Mouse (Mus musculus) G1E (cell line): ENCODE measurements around the gene Anp32b. TPM values are rescaled to one million over a fixed set of nuclear protein-coding genes. Genes with fewer than 3 reads are reported as not detected.
A peak's percentile ranks its signal among the peaks of the same experiment; 100 is the strongest.

Experiments used
- ATAC-seq: 2 replicates; pipeline ENCODE4 v1.8.0; 2016; ENCODE audit warnings: mild to moderate bottlenecking; ENCODE audit not compliant: insufficient number of reproducible peaks, poor library complexity, low FRiP score, severe bottlenecking; ENCODE audit errors: extremely low read depth
- DNase-seq: peaks from one replicate; pipeline ENCODE4 v3.0.0; 2012; ENCODE audit warnings: low spot score
- H3K27me3 ChIP-seq: 2 replicates; pipeline ENCODE4 v1.6.1; 2012; ENCODE audit warnings: mild to moderate bottlenecking, low read length, inconsistent platforms; ENCODE audit not compliant: insufficient read depth
- H3K36me3 ChIP-seq: replicated peaks from 2 replicates; pipeline ENCODE3; 2012; ENCODE audit warnings: mild to moderate bottlenecking, inconsistent platforms
- H3K4me1 ChIP-seq: 2 replicates; pipeline ENCODE4 v1.6.1; 2012; ENCODE audit warnings: low read depth, low read length, inconsistent platforms, mixed read lengths; ENCODE audit not compliant: insufficient read depth
- H3K4me3 ChIP-seq: 2 replicates; pipeline ENCODE4 v1.5.1; 2012; ENCODE audit warnings: low read depth, mild to moderate bottlenecking, inconsistent platforms, low read length, moderate library complexity, mixed read lengths
- H3K9me3 ChIP-seq: replicated peaks from 2 replicates; pipeline ENCODE4 v1.6.1; 2012; ENCODE audit warnings: inconsistent platforms
- CTCF ChIP-seq: IDR thresholded peaks from 2 replicates; pipeline ENCODE4 v1.5.1; 2012; ENCODE audit warnings: low read depth, low read length, inconsistent platforms, mixed read lengths
- GATA1 ChIP-seq: IDR thresholded peaks from 2 replicates; pipeline ENCODE4 v1.6.1; 2012; ENCODE audit warnings: borderline replicate concordance, low read length, inconsistent platforms, mixed read lengths
- GATA2 ChIP-seq: IDR thresholded peaks from 2 replicates; pipeline ENCODE4 v1.6.1; 2012; ENCODE audit warnings: low read depth, low read length, inconsistent platforms, borderline replicate concordance
- POLR2AphosphoS5 ChIP-seq: IDR thresholded peaks from 2 replicates; pipeline ENCODE4 v1.6.1; 2012; ENCODE audit warnings: low read depth, low read length, inconsistent platforms; ENCODE audit not compliant: insufficient replicate concordance
- TAL1 ChIP-seq: conservative IDR thresholded peaks from 2 replicates; pipeline ENCODE4 v1.6.1; 2012; ENCODE audit warnings: low read depth, low read length, inconsistent platforms, mixed read lengths
- polyA plus RNA-seq: library from polyadenylated mRNA; stranded (reverse); fragments of >175 nt; gene quantifications from 2 replicates; pipeline ENCODE4 v1.2.3, GENCODE M21; 2012
- total RNA-seq, 2 experiments: library from RNA; stranded (forward) in 1 of 2; stranded (reverse) in 1 of 2; fragments of 200-1000 nt in 1 of 2; fragments of >200 nt in 1 of 2; fragmentation: Nextera tagmentation in 1 of 2; gene quantifications; 2 replicates each; pipeline ENCODE4 v1.2.3; 2014 to 2017

The Anp32b gene
- total and polyA plus RNA-seq, 3 experiments, result 40.8 to 900 (median 728) TPM

- TF ChIP-seq CTCF (no peak), GATA2 (no peak), POLR2AphosphoS5 (no peak), TAL1 (no peak), GATA1 (no peak)
- ATAC-seq, result no peak
- no peaks in the 10 kb centered on the region for H3K27me3 ChIP-seq
- peaks cover 33% of the 10 kb centered on the region for H3K36me3 ChIP-seq
- peak; percentile 52 for DNase-seq
- peaks cover 76% of the 10 kb centered on the region for H3K4me1 ChIP-seq
- H3K9me3 ChIP-seq, result no peaks in the 10 kb centered on the region
- peak overlapping the region; percentile 81 for H3K4me3 ChIP-seq
Observed at GRCm38 (mm10) chr4:46451758-46452480, 1.2 kb downstream of the Anp32b start.

- Histone ChIP-seq H3K4me1 (peaks cover 76% of the 10 kb centered on the region), H3K27me3 (no peaks in the 10 kb centered on the region), H3K4me3 (peak overlapping the region; percentile 81), H3K9me3 (no peaks in the 10 kb centered on the region), H3K36me3 (peaks cover 39% of the 10 kb centered on the region)
- TF ChIP-seq TAL1 (no peak), GATA2 (no peak), POLR2AphosphoS5 (no peak), GATA1 (no peak), CTCF (no peak)
- DNase-seq (peak; percentile 63), ATAC-seq (peak; percentile 29)
Observed at GRCm38 (mm10) chr4:46452481-46452850, 1.8 kb downstream of the Anp32b start.

- H3K4me3 ChIP-seq, result peak overlapping the region; percentile 81
- TF ChIP-seq GATA1 (no peak), GATA2 (no peak), CTCF (no peak), POLR2AphosphoS5 (no peak), TAL1 (no peak)
- H3K36me3 ChIP-seq, result peaks cover 45% of the 10 kb centered on the region
- no peak for DNase-seq
- no peaks in the 10 kb centered on the region for H3K9me3 ChIP-seq
- peaks cover 76% of the 10 kb centered on the region for H3K4me1 ChIP-seq
- ATAC-seq, result no peak
- no peaks in the 10 kb centered on the region for H3K27me3 ChIP-seq
Observed at GRCm38 (mm10) chr4:46452855-46453719, 2.4 kb downstream of the Anp32b start.

GRCm38 (mm10) chr4:46454097-46454864 is 3.6 kb downstream of the Anp32b start:
- Histone ChIP-seq H3K4me3 (peak overlapping the region; percentile 81; the same call in 1 of the 2 replicates), H3K9me3 (no peaks in the 10 kb centered on the region), H3K36me3 (peaks cover 55% of the 10 kb centered on the region), H3K27me3 (no peaks in the 10 kb centered on the region), H3K4me1 (peaks cover 72% of the 10 kb centered on the region)
- DNase-seq (no peak), ATAC-seq (0 out of 2 replicates have a peak, but pooled peaks have one; percentile 11)
- TF ChIP-seq GATA1 (no peak), TAL1 (no peak), GATA2 (no peak), CTCF (no peak), POLR2AphosphoS5 (no peak)

GRCm38 (mm10) chr4:46456762-46457161 is 6.1 kb downstream of the Anp32b start:
- peaks cover 77% of the 10 kb centered on the region for H3K4me1 ChIP-seq
- DNase-seq, result no peak
- no peaks in the 10 kb centered on the region for H3K9me3 ChIP-seq
- no peaks in the 10 kb centered on the region for H3K27me3 ChIP-seq
- TF ChIP-seq CTCF (no peak), TAL1 (no peak), POLR2AphosphoS5 (no peak)
- ATAC-seq, result no peak
- peaks cover 77% of the 10 kb centered on the region for H3K36me3 ChIP-seq
- no peak overlapping the region; the same call in 1 of the 2 replicates for H3K4me3 ChIP-seq

GRCm38 (mm10) chr4:46457186-46457585 is 6.5 kb downstream of the Anp32b start:
- Histone ChIP-seq H3K27me3 (no peaks in the 10 kb centered on the region), H3K9me3 (no peaks in the 10 kb centered on the region), H3K4me3 (no peak overlapping the region; the same call in 1 of the 2 replicates), H3K4me1 (peaks cover 78% of the 10 kb centered on the region), H3K36me3 (peaks cover 81% of the 10 kb centered on the region)
- DNase-seq, result no peak
- ATAC-seq, result no peak
- TF ChIP-seq CTCF, result no peak
- no peak for TF ChIP-seq TAL1
- no peak for TF ChIP-seq GATA1
- TF ChIP-seq POLR2AphosphoS5, result no peak
- no peak for TF ChIP-seq GATA2
